Mouse (Mus musculus): ENCODE measurements around the gene Gnai2. TPM values are rescaled to one million over a fixed set of nuclear protein-coding genes. Genes with fewer than 3 reads are reported as not detected.

Gnai2 gene
- total and polyA plus RNA-seq, 3 experiments = 232 to 657 (median 375) TPM

DNA sequence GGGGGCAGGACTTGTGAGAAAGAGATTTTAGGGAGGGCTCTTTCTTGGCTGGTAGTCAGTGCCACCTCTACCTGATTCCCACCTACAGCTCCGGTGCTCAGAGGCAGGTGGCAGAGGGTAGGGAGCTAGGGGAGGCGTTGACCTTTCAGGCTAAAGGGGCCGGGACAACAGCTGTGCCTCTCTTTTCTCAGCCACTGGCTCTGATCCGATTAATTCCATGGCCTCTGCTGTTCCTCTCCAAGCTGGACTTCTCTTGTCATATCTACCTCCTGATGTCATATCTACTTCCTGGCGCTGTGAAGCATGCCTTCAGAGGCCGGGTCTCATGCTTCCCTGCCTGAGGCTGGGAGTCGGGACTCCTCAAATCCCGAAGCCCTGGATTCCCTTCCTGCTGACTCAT is 32.8 kb upstream of the Gnai2 start:
- Histone ChIP-seq H3K4me1 (ENCODE audit: insufficient read depth, low read depth, low read length) (no peaks in the 10 kb centered on the region), H3K4me3 (ENCODE audit: low read depth, low read length) (no peak overlapping the region), H3K9me3 (replicated peaks) (no peaks in the 10 kb centered on the region), H3K27me3 (ENCODE audit: insufficient read depth, low read length) (peaks cover 73% of the 10 kb centered on the region), H3K36me3 (replicated peaks) (no peaks in the 10 kb centered on the region)
- ATAC-seq (ENCODE audit: extremely low read depth, insufficient number of reproducible peaks, low FRiP score, poor library complexity, severe bottlenecking) = no peak
- DNase-seq (ENCODE audit: low spot score) = no peak
- TF ChIP-seq GATA2 (IDR thresholded peaks at IDR 0.05; ENCODE audit: borderline replicate concordance, low read depth, low read length) (no peak), POLR2AphosphoS5 (IDR thresholded peaks at IDR 0.05; ENCODE audit: insufficient replicate concordance, low read depth, low read length) (no peak), CTCF (IDR thresholded peaks at IDR 0.05; ENCODE audit: low read depth, low read length) (no peak), GATA1 (IDR thresholded peaks at IDR 0.05; ENCODE audit: borderline replicate concordance, low read length) (no peak), TAL1 (conservative IDR thresholded peaks at IDR 0.05; ENCODE audit: low read depth, low read length) (no peak)

DNA sequence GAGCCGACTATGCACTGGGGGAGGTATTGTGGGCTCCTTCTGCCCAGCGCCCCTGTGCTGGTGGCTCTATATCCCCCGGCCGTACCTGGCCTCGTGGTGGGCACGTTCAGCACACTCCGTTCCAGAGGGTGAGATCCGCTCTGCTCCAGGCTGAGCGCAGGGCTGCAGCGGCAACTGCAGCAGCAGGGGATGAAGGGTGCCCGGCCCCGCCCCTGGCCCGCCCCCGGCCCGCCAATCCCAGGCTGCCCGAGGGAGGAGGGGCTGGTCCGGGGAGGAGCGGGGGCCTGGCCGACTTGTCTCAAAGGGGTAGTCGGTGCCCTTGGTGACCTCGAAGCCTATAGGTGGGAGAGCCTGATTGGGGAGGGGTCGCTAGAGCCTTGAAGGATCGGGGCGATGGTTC is 32.1 kb upstream of the Gnai2 start:
- Histone ChIP-seq H3K4me3 (ENCODE audit: low read depth, low read length) (no peak overlapping the region), H3K36me3 (replicated peaks) (no peaks in the 10 kb centered on the region), H3K9me3 (replicated peaks) (no peaks in the 10 kb centered on the region), H3K4me1 (ENCODE audit: insufficient read depth, low read depth, low read length) (no peaks in the 10 kb centered on the region), H3K27me3 (ENCODE audit: insufficient read depth, low read length) (peaks cover 77% of the 10 kb centered on the region)
- ATAC-seq (ENCODE audit: extremely low read depth, insufficient number of reproducible peaks, low FRiP score, poor library complexity, severe bottlenecking) = no peak
- no peak for DNase-seq (ENCODE audit: low spot score)
- TF ChIP-seq TAL1 (conservative IDR thresholded peaks at IDR 0.05; ENCODE audit: low read depth, low read length) = no peak
- no peak for TF ChIP-seq CTCF (IDR thresholded peaks at IDR 0.05; ENCODE audit: low read depth, low read length)
- no peak for TF ChIP-seq GATA1 (IDR thresholded peaks at IDR 0.05; ENCODE audit: borderline replicate concordance, low read length)
- no peak for TF ChIP-seq GATA2 (IDR thresholded peaks at IDR 0.05; ENCODE audit: borderline replicate concordance, low read depth, low read length)
- no peak for TF ChIP-seq POLR2AphosphoS5 (IDR thresholded peaks at IDR 0.05; ENCODE audit: insufficient replicate concordance, low read depth, low read length)

DNA sequence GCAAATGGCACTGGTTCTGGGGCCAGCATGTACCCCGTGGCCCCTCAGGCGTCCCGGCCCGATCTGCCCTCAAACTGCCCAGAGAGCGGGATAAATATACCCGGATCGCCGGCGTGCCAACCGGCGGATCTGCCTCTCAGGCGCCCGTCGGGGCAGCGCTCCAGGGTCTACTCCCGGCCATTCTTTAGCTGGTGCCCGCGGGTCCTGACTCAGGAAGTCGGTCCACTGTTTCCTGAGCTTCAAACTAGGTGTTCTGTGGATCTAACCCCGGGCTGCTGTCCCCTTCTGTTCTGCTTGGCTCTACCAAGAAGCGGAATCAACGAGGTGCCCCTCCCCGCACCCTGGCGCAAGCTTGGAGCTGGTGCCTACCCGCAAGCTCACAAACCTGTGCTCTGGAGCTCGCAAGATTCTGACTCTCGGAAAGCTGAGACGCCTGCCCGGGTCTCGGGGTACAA is 31.6 kb upstream of the Gnai2 start:
- ATAC-seq (ENCODE audit: extremely low read depth, insufficient number of reproducible peaks, low FRiP score, poor library complexity, severe bottlenecking) = no peak
- no peak for DNase-seq (ENCODE audit: low spot score)
- TF ChIP-seq CTCF (IDR thresholded peaks at IDR 0.05; ENCODE audit: low read depth, low read length) = no peak
- no peak for TF ChIP-seq POLR2AphosphoS5 (IDR thresholded peaks at IDR 0.05; ENCODE audit: insufficient replicate concordance, low read depth, low read length)
- no peak for TF ChIP-seq GATA2 (IDR thresholded peaks at IDR 0.05; ENCODE audit: borderline replicate concordance, low read depth, low read length)
- no peak for TF ChIP-seq TAL1 (conservative IDR thresholded peaks at IDR 0.05; ENCODE audit: low read depth, low read length)
- TF ChIP-seq GATA1 (IDR thresholded peaks at IDR 0.05; ENCODE audit: borderline replicate concordance, low read length) = no peak
- Histone ChIP-seq H3K27me3 (ENCODE audit: insufficient read depth, low read length) (peaks cover 80% of the 10 kb centered on the region), H3K9me3 (replicated peaks) (no peaks in the 10 kb centered on the region), H3K36me3 (replicated peaks) (no peaks in the 10 kb centered on the region), H3K4me1 (ENCODE audit: insufficient read depth, low read depth, low read length) (no peaks in the 10 kb centered on the region), H3K4me3 (ENCODE audit: low read depth, low read length) (no peak overlapping the region)

DNA sequence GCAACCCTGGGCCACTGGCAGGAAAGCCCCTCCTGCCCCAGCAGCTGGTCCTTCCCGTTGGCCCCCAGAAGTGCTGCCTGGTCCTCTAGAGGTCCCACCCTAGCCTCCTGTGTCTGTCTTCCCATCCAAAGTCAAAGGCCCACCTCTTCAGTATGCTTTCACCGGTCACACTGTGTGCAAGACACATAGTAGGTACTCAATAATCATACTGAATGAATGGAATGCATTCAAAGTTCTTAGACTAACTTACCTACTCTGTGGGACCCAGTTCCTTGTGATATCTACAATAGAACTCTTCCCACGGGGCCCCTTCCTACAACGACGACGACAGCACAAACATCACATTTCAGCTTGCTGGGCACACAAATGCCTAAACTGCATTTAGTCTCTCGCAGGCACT is 30.1 kb upstream of the Gnai2 start:
- no peaks in the 10 kb centered on the region for H3K36me3 ChIP-seq (replicated peaks)
- no peaks in the 10 kb centered on the region for H3K9me3 ChIP-seq (replicated peaks)
- DNase-seq (ENCODE audit: low spot score) (no peak), ATAC-seq (ENCODE audit: extremely low read depth, insufficient number of reproducible peaks, low FRiP score, poor library complexity, severe bottlenecking) (no peak)
- TF ChIP-seq CTCF (IDR thresholded peaks at IDR 0.05; ENCODE audit: low read depth, low read length) (no peak), GATA1 (IDR thresholded peaks at IDR 0.05; ENCODE audit: borderline replicate concordance, low read length) (no peak), GATA2 (IDR thresholded peaks at IDR 0.05; ENCODE audit: borderline replicate concordance, low read depth, low read length) (no peak), POLR2AphosphoS5 (IDR thresholded peaks at IDR 0.05; ENCODE audit: insufficient replicate concordance, low read depth, low read length) (no peak), TAL1 (conservative IDR thresholded peaks at IDR 0.05; ENCODE audit: low read depth, low read length) (no peak)
- no peak overlapping the region for H3K4me3 ChIP-seq (ENCODE audit: low read depth, low read length)
- H3K27me3 ChIP-seq (ENCODE audit: insufficient read depth, low read length) = peaks cover 78% of the 10 kb centered on the region
- no peaks in the 10 kb centered on the region for H3K4me1 ChIP-seq (ENCODE audit: insufficient read depth, low read depth, low read length)

- H3K4me1 ChIP-seq (ENCODE audit: insufficient read depth, low read depth, low read length) = no peaks in the 10 kb centered on the region
- H3K4me3 ChIP-seq (ENCODE audit: low read depth, low read length) = no peak overlapping the region
- ATAC-seq (ENCODE audit: extremely low read depth, insufficient number of reproducible peaks, low FRiP score, poor library complexity, severe bottlenecking) (no peak), DNase-seq (ENCODE audit: low spot score) (no peak)
- TF ChIP-seq TAL1 (conservative IDR thresholded peaks at IDR 0.05; ENCODE audit: low read depth, low read length) = no peak
- TF ChIP-seq GATA1 (IDR thresholded peaks at IDR 0.05; ENCODE audit: borderline replicate concordance, low read length) = no peak
- no peak for TF ChIP-seq POLR2AphosphoS5 (IDR thresholded peaks at IDR 0.05; ENCODE audit: insufficient replicate concordance, low read depth, low read length)
- TF ChIP-seq CTCF (IDR thresholded peaks at IDR 0.05; ENCODE audit: low read depth, low read length) = no peak
- no peak for TF ChIP-seq GATA2 (IDR thresholded peaks at IDR 0.05; ENCODE audit: borderline replicate concordance, low read depth, low read length)
- H3K36me3 ChIP-seq (replicated peaks) = no peaks in the 10 kb centered on the region
- H3K9me3 ChIP-seq (replicated peaks) = no peaks in the 10 kb centered on the region
- H3K27me3 ChIP-seq (ENCODE audit: insufficient read depth, low read length) = peaks cover 80% of the 10 kb centered on the region
These were observed 28.4 kb upstream of the Gnai2 start for GRCm38 (mm10) chr9:107663525-107663924.

- no peaks in the 10 kb centered on the region for H3K4me1 ChIP-seq (ENCODE audit: insufficient read depth, low read depth, low read length)
- ATAC-seq (ENCODE audit: extremely low read depth, insufficient number of reproducible peaks, low FRiP score, poor library complexity, severe bottlenecking) (no peak), DNase-seq (ENCODE audit: low spot score) (no peak)
- peaks cover 80% of the 10 kb centered on the region for H3K27me3 ChIP-seq (ENCODE audit: insufficient read depth, low read length)
- H3K9me3 ChIP-seq (replicated peaks) = no peaks in the 10 kb centered on the region
- H3K36me3 ChIP-seq (replicated peaks) = no peaks in the 10 kb centered on the region
- TF ChIP-seq GATA1 (IDR thresholded peaks at IDR 0.05; ENCODE audit: borderline replicate concordance, low read length) = no peak
- no peak for TF ChIP-seq POLR2AphosphoS5 (IDR thresholded peaks at IDR 0.05; ENCODE audit: insufficient replicate concordance, low read depth, low read length)
- no peak for TF ChIP-seq GATA2 (IDR thresholded peaks at IDR 0.05; ENCODE audit: borderline replicate concordance, low read depth, low read length)
- no peak for TF ChIP-seq TAL1 (conservative IDR thresholded peaks at IDR 0.05; ENCODE audit: low read depth, low read length)
- TF ChIP-seq CTCF (IDR thresholded peaks at IDR 0.05; ENCODE audit: low read depth, low read length) = no peak
- H3K4me3 ChIP-seq (ENCODE audit: low read depth, low read length) = no peak overlapping the region
These were observed 27.2 kb upstream of the Gnai2 start for GRCm38 (mm10) chr9:107662342-107662741.
